Mouse (Mus musculus): ENCODE results near the gene Cd4. TPM values are rescaled to one million over a fixed set of nuclear protein-coding genes. Genes with fewer than 3 reads are reported as not detected.
"Not testable (repeated sequence)": the region's sequence is repeated elsewhere in the genome, so short reads cannot be mapped to it uniquely, and the experiment has no call there.

Cd4 gene
- polyA plus RNA-seq, 1 experiment from 2014 or later: not detected

- H3K9me3 ChIP-seq: no peaks in the 10 kb centered on the region
- H3K27ac ChIP-seq (replicated peaks): no peak overlapping the region
- H3K4me1 ChIP-seq: peaks cover 26% of the 10 kb centered on the region
- WGBS: 50% methylated on average over 10 of the region's 10 CpGs
- no peak overlapping the region for H3K9ac ChIP-seq (replicated peaks)
- no peaks in the 10 kb centered on the region for H3K36me3 ChIP-seq
- no peak overlapping the region for H3K4me2 ChIP-seq (replicated peaks)
- no peaks in the 10 kb centered on the region for H3K27me3 ChIP-seq
- no peak overlapping the region for H3K4me3 ChIP-seq
- no peak for ATAC-seq (ENCODE audit: low FRiP score, low read depth)
Measured at GRCm38 (mm10) chr6:124900801-124901480, 12.9 kb upstream of the Cd4 start.

GRCm38 (mm10) chr6:124900056-124900800 lies 12.2 kb upstream of the Cd4 start:
- H3K4me3 ChIP-seq: no peak overlapping the region
- whole genome bisulfite sequencing: 62% methylated on average over 8 of the region's 8 CpGs
- H3K27me3 ChIP-seq: no peaks in the 10 kb centered on the region
- no peaks in the 10 kb centered on the region for H3K9me3 ChIP-seq
- peaks cover 22% of the 10 kb centered on the region for H3K4me1 ChIP-seq
- no peaks in the 10 kb centered on the region for H3K36me3 ChIP-seq
- H3K9ac ChIP-seq (replicated peaks): no peak overlapping the region
- no peak overlapping the region for H3K27ac ChIP-seq (replicated peaks)
- no peak for ATAC-seq (ENCODE audit: low FRiP score, low read depth)
- no peak overlapping the region for H3K4me2 ChIP-seq (replicated peaks)

GRCm38 (mm10) chr6:124898359-124898758 lies 10.3 kb upstream of the Cd4 start:
- Histone ChIP-seq H3K27ac (replicated peaks) (no peak overlapping the region), H3K4me1 (peaks cover 5% of the 10 kb centered on the region; the same call in 1 of the 2 replicates), H3K4me2 (replicated peaks) (no peak overlapping the region), H3K27me3 (no peaks in the 10 kb centered on the region), H3K9ac (replicated peaks) (no peak overlapping the region), H3K4me3 (no peak overlapping the region), H3K9me3 (no peaks in the 10 kb centered on the region), H3K36me3 (no peaks in the 10 kb centered on the region)
- WGBS: 45% methylated on average over 3 of the region's 3 CpGs
- ATAC-seq (ENCODE audit: low FRiP score, low read depth): no peak

- not testable (repeated sequence) for H3K9ac ChIP-seq (replicated peaks); H3K4me3 ChIP-seq; H3K4me1 ChIP-seq; H3K36me3 ChIP-seq; ATAC-seq (ENCODE audit: low FRiP score, low read depth); H3K27ac ChIP-seq (replicated peaks); H3K27me3 ChIP-seq; H3K4me2 ChIP-seq (replicated peaks); H3K9me3 ChIP-seq
- 89% methylated on average over 2 of the region's 2 CpGs for WGBS
Measured at GRCm38 (mm10) chr6:124894113-124894512, 6.1 kb upstream of the Cd4 start.

- 61% methylated on average over 6 of the region's 6 CpGs for WGBS
- H3K4me1 ChIP-seq: no peaks in the 10 kb centered on the region
- H3K36me3 ChIP-seq: no peaks in the 10 kb centered on the region
Measured at GRCm38 (mm10) chr6:124890997-124891396, 3.0 kb upstream of the Cd4 start.

GRCm38 (mm10) chr6:124888555-124889125 lies 619 bp upstream of the Cd4 start:
- Histone ChIP-seq H3K4me1 (no peaks in the 10 kb centered on the region), H3K9me3 (no peaks in the 10 kb centered on the region), H3K36me3 (no peaks in the 10 kb centered on the region), H3K9ac (replicated peaks) (no peak overlapping the region), H3K4me3 (no peak overlapping the region), H3K27ac (replicated peaks) (no peak overlapping the region), H3K27me3 (no peaks in the 10 kb centered on the region), H3K4me2 (replicated peaks) (no peak overlapping the region)
- WGBS: 88% methylated on average over 6 of the region's 6 CpGs
- ATAC-seq (ENCODE audit: low FRiP score, low read depth): no peak

More at GRCm38 (mm10) chr6:124890997-124891396, 3.0 kb upstream of the Cd4 start:
- Histone ChIP-seq H3K4me2 (replicated peaks) (no peak overlapping the region), H3K27ac (replicated peaks) (no peak overlapping the region), H3K9me3 (no peaks in the 10 kb centered on the region), H3K9ac (replicated peaks) (no peak overlapping the region), H3K4me3 (no peak overlapping the region), H3K27me3 (no peaks in the 10 kb centered on the region)
- ATAC-seq (ENCODE audit: low FRiP score, low read depth): no peak

GRCm38 (mm10) chr6:124885956-124886381 lies 2.1 kb downstream of the Cd4 start:
- Histone ChIP-seq H3K4me1 (no peaks in the 10 kb centered on the region), H3K4me2 (replicated peaks) (no peak overlapping the region), H3K9ac (replicated peaks) (no peak overlapping the region), H3K4me3 (no peak overlapping the region), H3K36me3 (no peaks in the 10 kb centered on the region), H3K27me3 (no peaks in the 10 kb centered on the region), H3K9me3 (no peaks in the 10 kb centered on the region), H3K27ac (replicated peaks) (no peak overlapping the region)
- 98% methylated on average over 8 of the region's 8 CpGs for WGBS
- ATAC-seq (ENCODE audit: low FRiP score, low read depth): no peak

- no peak overlapping the region for H3K4me2 ChIP-seq (replicated peaks)
- no peak for ATAC-seq (ENCODE audit: low FRiP score, low read depth)
- H3K9me3 ChIP-seq: no peaks in the 10 kb centered on the region
- H3K27ac ChIP-seq (replicated peaks): no peak overlapping the region
- no peak overlapping the region for H3K9ac ChIP-seq (replicated peaks)
- no peak overlapping the region for H3K4me3 ChIP-seq
- no peaks in the 10 kb centered on the region for H3K36me3 ChIP-seq
- no peaks in the 10 kb centered on the region for H3K4me1 ChIP-seq
- 89% methylated on average over 10 of the region's 10 CpGs for WGBS
- H3K27me3 ChIP-seq: no peaks in the 10 kb centered on the region
Measured at GRCm38 (mm10) chr6:124884714-124885500, 3.1 kb downstream of the Cd4 start.

- no peak for ATAC-seq (ENCODE audit: low FRiP score, low read depth)
- Histone ChIP-seq H3K4me2 (replicated peaks) (no peak overlapping the region), H3K36me3 (no peaks in the 10 kb centered on the region), H3K27ac (replicated peaks) (no peak overlapping the region), H3K9me3 (no peaks in the 10 kb centered on the region), H3K4me1 (no peaks in the 10 kb centered on the region), H3K27me3 (no peaks in the 10 kb centered on the region), H3K4me3 (no peak overlapping the region), H3K9ac (replicated peaks) (no peak overlapping the region)
- WGBS: 65% methylated on average over 10 of the region's 10 CpGs
Measured at GRCm38 (mm10) chr6:124883351-124883750, 4.7 kb downstream of the Cd4 start.

- Histone ChIP-seq H3K27me3 (no peaks in the 10 kb centered on the region), H3K36me3 (no peaks in the 10 kb centered on the region), H3K9me3 (no peaks in the 10 kb centered on the region), H3K9ac (replicated peaks) (no peak overlapping the region), H3K4me2 (replicated peaks) (no peak overlapping the region), H3K4me3 (no peak overlapping the region), H3K4me1 (no peaks in the 10 kb centered on the region), H3K27ac (replicated peaks) (no peak overlapping the region)
- 91% methylated on average over 9 of the region's 9 CpGs for WGBS
- ATAC-seq (ENCODE audit: low FRiP score, low read depth): no peak
Measured at GRCm38 (mm10) chr6:124881821-124882220, 6.2 kb downstream of the Cd4 start.

- WGBS: 64% methylated on average over 6 of the region's 6 CpGs
- Histone ChIP-seq H3K9ac (replicated peaks) (no peak overlapping the region), H3K36me3 (no peaks in the 10 kb centered on the region), H3K4me3 (no peak overlapping the region), H3K9me3 (no peaks in the 10 kb centered on the region), H3K4me2 (replicated peaks) (no peak overlapping the region), H3K4me1 (no peaks in the 10 kb centered on the region), H3K27ac (replicated peaks) (no peak overlapping the region), H3K27me3 (no peaks in the 10 kb centered on the region)
- ATAC-seq (ENCODE audit: low FRiP score, low read depth): no peak
Measured at GRCm38 (mm10) chr6:124879390-124879789, 8.6 kb downstream of the Cd4 start.

GRCm38 (mm10) chr6:124874348-124874747 lies 13.7 kb downstream of the Cd4 start:
- Histone ChIP-seq H3K27ac (replicated peaks) (no peak overlapping the region), H3K36me3 (no peaks in the 10 kb centered on the region), H3K27me3 (no peaks in the 10 kb centered on the region), H3K4me1 (no peaks in the 10 kb centered on the region), H3K4me2 (replicated peaks) (no peak overlapping the region), H3K4me3 (no peak overlapping the region), H3K9ac (replicated peaks) (no peak overlapping the region), H3K9me3 (no peaks in the 10 kb centered on the region)
- ATAC-seq (ENCODE audit: low FRiP score, low read depth): no peak
- WGBS: 63% methylated on average over 2 of the region's 3 CpGs
